Mouse (Mus musculus): ENCODE data around the gene Sln.

DNA sequence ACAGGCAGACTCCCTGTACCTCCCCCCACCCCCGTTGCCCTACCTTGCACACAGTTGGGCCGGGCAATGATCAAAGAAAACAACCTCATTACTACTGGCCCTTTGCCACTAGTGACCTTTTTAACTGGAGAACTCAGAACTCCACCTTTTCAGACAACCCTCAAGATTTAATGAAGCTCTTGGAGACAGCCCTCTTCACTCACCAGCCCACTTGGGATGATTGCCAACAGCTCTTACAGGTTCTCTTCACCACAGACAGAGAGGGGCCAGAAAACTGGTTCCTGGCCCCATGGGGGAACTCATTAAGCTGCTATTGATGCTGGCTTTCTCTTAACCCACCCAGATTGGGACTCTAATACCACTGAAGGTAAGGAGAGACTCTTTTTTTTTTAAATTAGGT lies 27.5 kb downstream of the Sln start:
- TF ChIP-seq CTCF (IDR thresholded peaks at IDR 0.05; ENCODE audit: low read depth) = no peak
- TF ChIP-seq EP300 (IDR thresholded peaks at IDR 0.05; ENCODE audit: low read depth) = no peak

All from heart, postnatal 0 days (tissue).